Mouse (Mus musculus) bone marrow, adult 2 months (tissue): ENCODE results near the gene Plscr3.
A peak's percentile ranks its signal among the peaks of the same experiment; 100 is the strongest.

Experiments used
- CTCF ChIP-seq: fragments of 200-500 bp; IDR thresholded peaks from 2 replicates; pipeline ENCODE4 v1.5.1; 2011; ENCODE audit warnings: low read length, control low read depth; ENCODE audit not compliant: control insufficient read depth, insufficient read depth
- POLR2A ChIP-seq: fragments of 200-500 bp; IDR thresholded peaks from 2 replicates; pipeline ENCODE4 v1.6.1; 2011; ENCODE audit warnings: low read depth, mild to moderate bottlenecking, control low read depth, low read length, borderline replicate concordance; ENCODE audit not compliant: control insufficient read depth

- TF ChIP-seq CTCF: peak; percentile 11; the same call in 1 of the 2 replicates
- TF ChIP-seq POLR2A: peak; percentile 28; the same call in 1 of the 2 replicates
Measured at GRCm38 (mm10) chr11:69894671-69895070, 48.5 kb downstream of the Plscr3 start.
